Mouse (Mus musculus): ENCODE results near the gene Dab1. TPM values are rescaled to one million over a fixed set of nuclear protein-coding genes. Genes with fewer than 3 reads are reported as not detected.

Dab1 gene
- total RNA-seq, 4 experiments from 2014 or later = 133 to 154 (median 143) TPM

GRCm38 (mm10) chr4:103804461-103804860, 185.3 kb downstream of the Dab1 start:
- no peak for DNase-seq (ENCODE audit: low spot score in 2 of 2)

GRCm38 (mm10) chr4:103822669-103823068, 203.5 kb downstream of the Dab1 start:
- DNase-seq (ENCODE audit: low spot score in 2 of 2) = peak; percentile 51

- DNase-seq (ENCODE audit: low spot score in 2 of 2) = no peak
These were observed 219.2 kb downstream of the Dab1 start for GRCm38 (mm10) chr4:103838377-103838776.

- no peak for DNase-seq (ENCODE audit: low spot score in 2 of 2)
These were observed 220.4 kb downstream of the Dab1 start for GRCm38 (mm10) chr4:103839541-103839940.

GRCm38 (mm10) chr4:103841126-103841525, 222.0 kb downstream of the Dab1 start:
- no peak for DNase-seq (ENCODE audit: low spot score in 2 of 2)

GRCm38 (mm10) chr4:103844635-103845034, 225.5 kb downstream of the Dab1 start:
- no peak for DNase-seq (ENCODE audit: low spot score in 2 of 2)

- no peak for DNase-seq (ENCODE audit: low spot score in 2 of 2)
These were observed 238.0 kb downstream of the Dab1 start for GRCm38 (mm10) chr4:103857173-103857572.

GRCm38 (mm10) chr4:103875564-103875963, 256.4 kb downstream of the Dab1 start:
- DNase-seq (ENCODE audit: low spot score in 2 of 2) = no peak

- no peak for DNase-seq (ENCODE audit: low spot score in 2 of 2)
These were observed 259.7 kb downstream of the Dab1 start for GRCm38 (mm10) chr4:103878841-103879240.

- peak; percentile 83 to 85 for DNase-seq (ENCODE audit: low spot score in 2 of 2)
These were observed 262.5 kb downstream of the Dab1 start for GRCm38 (mm10) chr4:103881641-103882040.

- DNase-seq (ENCODE audit: low spot score in 2 of 2) = no peak
These were observed 268.9 kb downstream of the Dab1 start for GRCm38 (mm10) chr4:103888086-103888485.

GRCm38 (mm10) chr4:103889110-103889509, 270.0 kb downstream of the Dab1 start:
- peak in 1 of 2 experiments; percentile 25 for DNase-seq (ENCODE audit: low spot score in 2 of 2)

- no peak for DNase-seq (ENCODE audit: low spot score in 2 of 2)
These were observed 277.6 kb downstream of the Dab1 start for GRCm38 (mm10) chr4:103896806-103897205.

- DNase-seq (ENCODE audit: low spot score in 2 of 2) = no peak
These were observed 278.5 kb downstream of the Dab1 start for GRCm38 (mm10) chr4:103897702-103898101.

GRCm38 (mm10) chr4:103911441-103911840, 292.3 kb downstream of the Dab1 start:
- no peak for DNase-seq (ENCODE audit: low spot score in 2 of 2)

GRCm38 (mm10) chr4:103912071-103912470, 292.9 kb downstream of the Dab1 start:
- no peak for DNase-seq (ENCODE audit: low spot score in 2 of 2)

- no peak for DNase-seq (ENCODE audit: low spot score in 2 of 2)
These were observed 303.3 kb downstream of the Dab1 start for GRCm38 (mm10) chr4:103922431-103922931.

- no peak for DNase-seq (ENCODE audit: low spot score in 2 of 2)
These were observed 307.5 kb downstream of the Dab1 start for GRCm38 (mm10) chr4:103926682-103927081.

- DNase-seq (ENCODE audit: low spot score in 2 of 2) = peak; percentile 26 to 40
These were observed 310.5 kb downstream of the Dab1 start for GRCm38 (mm10) chr4:103929631-103930030.

GRCm38 (mm10) chr4:103934364-103934763, 315.2 kb downstream of the Dab1 start:
- DNase-seq (ENCODE audit: low spot score in 2 of 2) = no peak

- DNase-seq (ENCODE audit: low spot score in 2 of 2) = no peak
These were observed 329.1 kb downstream of the Dab1 start for GRCm38 (mm10) chr4:103948255-103948654.

GRCm38 (mm10) chr4:103953652-103954220, 334.6 kb downstream of the Dab1 start:
- DNase-seq (ENCODE audit: low spot score in 2 of 2) = no peak

Measured in layer of hippocampus, adult 8-10 months (tissue).